Mouse (Mus musculus) brain, embryonic 14.5 days (tissue): ENCODE data around the gene Bdkrb1. TPM values are rescaled to one million over a fixed set of nuclear protein-coding genes. Genes with fewer than 3 reads are reported as not detected.

Experiments
- DNase-seq: peaks from one replicate; pipeline ENCODE4 v3.0.0-alpha.2; 2011; ENCODE audit warnings: low read depth
- CTCF ChIP-seq: fragments of 200-500 bp; IDR thresholded peaks from 2 replicates; pipeline ENCODE4 v1.5.1; 2012; ENCODE audit warnings: inconsistent platforms, mild to moderate bottlenecking, moderate library complexity, borderline replicate concordance; ENCODE audit not compliant: insufficient read depth, insufficient read length; ENCODE audit errors: extremely low read depth
- POLR2A ChIP-seq: fragments of 200-500 bp; IDR thresholded peaks from 2 replicates; pipeline ENCODE4 v1.6.1; 2012; ENCODE audit warnings: mild to moderate bottlenecking, inconsistent platforms, borderline replicate concordance; ENCODE audit not compliant: poor library complexity, insufficient read depth, insufficient read length, severe bottlenecking; ENCODE audit errors: extremely low read depth
- polyA plus RNA-seq: library from polyadenylated mRNA; depleted of rRNA; stranded (reverse); fragments of >200 nt; gene quantifications from 2 replicates; pipeline ENCODE4 v1.2.3, GENCODE M21; 2012

Bdkrb1 gene
- polyA plus RNA-seq, 1 experiment, result 0.12 TPM

GRCm38 (mm10) chr12:105582486-105582885 is 20.4 kb upstream of the Bdkrb1 start:
- TF ChIP-seq POLR2A (no peak), CTCF (no peak)
- DNase-seq, result no peak

DNA sequence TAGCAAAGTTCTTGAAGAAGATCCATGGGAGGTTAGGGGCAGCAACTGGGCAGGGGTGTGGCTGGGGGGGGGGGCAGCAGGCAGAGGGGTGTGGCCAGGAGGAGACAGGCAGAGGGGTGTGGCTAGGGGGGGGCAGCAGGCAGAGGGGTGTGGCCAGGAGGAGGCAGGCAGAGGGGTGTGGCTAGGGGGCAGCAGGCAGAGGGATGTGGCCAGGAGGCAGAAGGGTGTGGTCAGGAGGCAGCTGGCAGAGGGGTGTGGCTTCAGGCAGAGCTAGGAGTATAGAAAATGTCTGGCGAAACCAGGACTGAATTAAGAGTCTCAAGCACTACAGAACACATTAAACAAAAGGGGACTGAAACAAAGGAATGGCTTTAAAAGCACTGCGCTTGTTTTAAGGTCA is 19.4 kb upstream of the Bdkrb1 start:
- DNase-seq, result peak; percentile 61
- TF ChIP-seq POLR2A (no peak), CTCF (no peak)

DNA sequence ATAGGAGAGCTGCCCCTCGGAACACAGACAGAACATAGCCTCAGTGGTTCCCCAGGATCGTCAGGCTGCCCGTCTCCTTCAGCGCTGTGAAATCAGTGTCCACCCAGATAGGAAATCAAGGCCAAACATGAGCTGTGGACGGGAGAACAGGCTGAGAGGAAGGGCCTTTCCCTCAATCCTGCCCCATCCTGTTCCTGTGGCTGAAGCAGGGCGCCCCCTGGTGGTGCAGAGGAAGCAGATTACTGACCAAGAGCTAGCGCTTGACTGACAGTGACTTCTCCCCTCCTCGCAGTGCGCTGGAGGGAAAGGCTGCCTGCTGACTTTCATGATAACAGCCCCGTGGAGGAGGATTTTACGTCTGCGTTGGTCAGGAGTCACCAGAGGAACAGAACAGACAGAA is 18.0 kb upstream of the Bdkrb1 start:
- DNase-seq, result peak; percentile 88

GRCm38 (mm10) chr12:105587526-105587925 is 15.4 kb upstream of the Bdkrb1 start:
- TF ChIP-seq CTCF (no peak), POLR2A (no peak)
- DNase-seq, result no peak

More for the DNA sequence above, 18.0 kb upstream of the Bdkrb1 start:
- no peak for TF ChIP-seq POLR2A
- TF ChIP-seq CTCF, result peak; percentile 91

- DNase-seq, result no peak
- TF ChIP-seq POLR2A (no peak), CTCF (no peak)
These were observed 12.1 kb upstream of the Bdkrb1 start for GRCm38 (mm10) chr12:105590786-105591185.

DNA sequence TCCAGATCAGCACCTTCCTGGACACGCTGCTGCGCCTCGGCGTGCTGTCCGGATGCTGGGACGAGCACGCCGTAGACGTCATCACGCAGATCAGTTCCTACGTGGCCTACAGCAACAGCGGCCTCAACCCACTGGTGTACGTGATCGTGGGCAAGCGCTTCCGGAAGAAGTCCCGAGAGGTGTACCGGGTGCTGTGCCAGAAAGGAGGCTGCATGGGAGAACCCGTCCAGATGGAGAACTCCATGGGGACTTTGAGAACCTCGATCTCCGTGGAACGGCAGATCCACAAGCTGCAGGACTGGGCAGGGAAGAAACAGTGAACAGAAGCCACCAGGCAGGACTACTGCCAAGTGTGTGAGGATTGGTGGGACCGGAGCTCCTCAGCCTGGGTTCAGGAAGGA is 10.5 kb upstream of the Bdkrb1 start:
- TF ChIP-seq POLR2A (no peak), CTCF (no peak)
- DNase-seq, result no peak

DNA sequence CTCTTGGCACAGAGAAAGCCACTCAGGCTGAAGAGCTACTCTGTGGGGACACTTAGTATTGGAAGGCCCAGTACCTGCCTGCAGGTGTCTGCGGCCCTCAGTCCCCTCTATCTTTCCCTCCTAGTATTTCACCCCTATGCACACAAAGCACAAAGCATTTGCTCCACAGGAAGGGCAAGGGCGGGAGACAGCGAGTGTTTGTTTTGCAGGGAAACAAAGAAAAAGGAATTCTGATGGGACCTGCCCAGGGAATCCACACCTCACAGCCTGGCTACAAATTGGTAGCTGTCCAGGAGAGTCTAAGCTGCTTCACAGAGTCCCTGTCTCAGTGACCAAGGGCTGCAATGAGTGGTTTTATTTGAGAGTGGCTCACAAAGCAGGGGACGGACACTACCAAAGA is 9.4 kb upstream of the Bdkrb1 start:
- no peak for TF ChIP-seq POLR2A
- TF ChIP-seq CTCF, result no peak
- DNase-seq, result no peak

DNA sequence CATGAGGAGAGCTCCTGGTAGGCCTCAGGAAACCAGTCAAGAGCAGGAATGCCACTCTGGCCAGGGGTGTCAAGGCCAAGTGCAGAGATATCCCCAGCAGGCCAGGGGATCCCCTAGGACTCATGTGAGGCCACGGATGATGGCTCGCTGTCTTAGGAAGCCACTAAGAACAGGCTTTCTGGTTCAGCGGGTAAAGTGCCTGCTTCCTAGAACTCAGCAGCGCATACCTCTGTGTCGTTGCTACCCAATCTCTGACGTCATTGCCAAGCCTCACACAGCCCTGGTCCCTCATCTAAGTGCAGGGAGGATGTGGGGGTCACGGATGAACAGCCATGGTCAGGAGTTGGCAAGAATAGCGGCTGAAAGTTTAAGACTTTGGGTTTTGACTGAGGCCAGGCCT is 5.8 kb upstream of the Bdkrb1 start:
- TF ChIP-seq CTCF (no peak), POLR2A (no peak)
- DNase-seq, result no peak

GRCm38 (mm10) chr12:105598503-105598902 is 4.4 kb upstream of the Bdkrb1 start:
- DNase-seq, result no peak

GRCm38 (mm10) chr12:105599098-105599497 is 3.8 kb upstream of the Bdkrb1 start:
- no peak for TF ChIP-seq POLR2A
- no peak for TF ChIP-seq CTCF
- DNase-seq, result no peak

More at GRCm38 (mm10) chr12:105598503-105598902, 4.4 kb upstream of the Bdkrb1 start:
- TF ChIP-seq CTCF (no peak), POLR2A (no peak)

GRCm38 (mm10) chr12:105601586-105601985 is 1.3 kb upstream of the Bdkrb1 start:
- peak; percentile 68 for DNase-seq
- TF ChIP-seq POLR2A (no peak), CTCF (no peak)

- DNase-seq, result no peak
- TF ChIP-seq POLR2A, result no peak
- no peak for TF ChIP-seq CTCF
These were observed 1.0 kb downstream of the Bdkrb1 start for GRCm38 (mm10) chr12:105603904-105604303.
